Mouse (Mus musculus) kidney, adult 11 months (tissue): ENCODE data around the gene Fbxl2.
"Not testable (repeated sequence)": the region's sequence is repeated elsewhere in the genome, so short reads cannot be mapped to it uniquely, and the experiment has no call there.

Experiments
- DNase-seq: peaks from one replicate; pipeline ENCODE4 v3.0.0; 2022

Fbxl2 gene

DNA sequence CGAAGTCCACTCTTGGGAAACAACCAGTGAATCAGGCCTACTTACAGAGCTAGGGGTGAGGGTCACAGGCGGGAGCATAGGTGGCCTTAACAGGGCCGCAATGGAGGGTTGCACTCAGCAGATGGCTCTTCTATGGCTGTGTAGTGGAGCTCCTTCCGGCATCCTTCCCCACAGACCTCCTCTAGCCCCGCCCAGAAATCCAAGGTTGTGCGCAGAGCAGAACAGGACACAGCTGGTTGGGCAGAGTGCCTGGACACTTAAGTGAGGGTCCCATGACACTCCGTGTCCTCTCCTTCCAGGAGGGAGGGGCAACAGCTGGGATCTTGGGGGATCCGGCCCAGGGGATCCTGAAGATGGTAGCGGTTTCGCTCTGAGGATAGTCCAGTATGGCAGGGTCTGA lies at the start of gene Fbxl2:
Gene Fbxl2 (minus strand): TSS at position 164 of the 400 bp plus-strand sequence.
- no peak for DNase-seq

DNA sequence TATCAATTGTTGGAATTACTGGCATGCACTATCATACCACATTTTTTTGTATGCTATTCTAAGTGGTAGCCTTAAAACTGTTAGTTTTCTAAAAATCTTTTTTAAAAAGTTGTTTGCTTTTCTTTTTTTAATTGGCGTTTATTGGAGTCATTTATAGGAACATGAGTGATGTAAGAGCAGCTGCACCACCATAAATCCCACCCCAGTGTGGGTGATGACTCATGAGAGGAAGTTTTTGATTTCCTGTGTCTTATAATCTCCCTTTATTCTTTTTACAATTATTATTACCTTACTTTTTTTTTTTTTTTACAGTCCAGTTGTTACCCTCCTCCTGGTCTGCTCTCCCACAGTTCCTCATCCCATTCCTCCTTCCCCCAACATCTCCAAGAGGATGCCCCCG lies 48.9 kb upstream of the Fbxl2 start:
- DNase-seq, result no peak

DNA sequence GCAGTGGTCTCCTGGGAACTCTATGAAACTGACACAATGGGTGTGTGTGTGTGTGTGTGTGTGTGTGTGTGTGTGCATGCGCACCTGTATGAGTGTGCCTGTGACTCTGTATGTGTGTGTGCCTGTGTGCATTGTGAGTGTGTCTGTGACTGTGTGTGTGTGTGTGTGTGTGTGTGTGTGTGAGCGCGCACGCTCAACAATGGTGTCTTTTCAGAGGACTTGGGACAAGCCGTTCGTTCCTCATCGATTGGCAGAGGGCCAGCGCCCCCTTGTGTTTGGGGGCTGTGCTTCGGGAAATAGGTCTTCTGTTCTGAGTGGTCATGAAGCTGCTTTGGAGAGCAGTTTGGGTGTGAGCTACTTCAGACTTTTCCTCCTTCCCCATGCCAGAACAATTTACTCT lies 46.2 kb upstream of the Fbxl2 start:
- DNase-seq, result not testable (repeated sequence)

DNA sequence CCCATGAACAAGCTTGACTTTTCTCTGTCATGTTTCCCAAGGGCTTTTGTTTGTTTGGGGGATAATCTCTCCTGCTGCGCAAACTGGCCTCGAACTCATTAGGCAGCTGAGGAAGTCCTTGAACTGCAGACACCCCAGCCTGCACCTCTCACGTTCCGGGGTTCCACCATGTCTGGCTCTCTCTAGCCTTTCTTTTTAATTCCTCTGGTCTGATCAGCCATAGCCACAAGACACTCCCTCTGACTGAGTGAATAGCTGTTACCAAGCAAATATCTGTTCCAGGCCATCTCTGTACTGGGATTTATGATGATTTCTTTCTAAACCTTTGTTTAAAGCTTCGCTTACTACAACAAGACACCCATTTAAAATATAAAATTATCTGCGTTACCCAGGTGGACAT lies 42.9 kb upstream of the Fbxl2 start:
- DNase-seq, result not testable (repeated sequence)

DNA sequence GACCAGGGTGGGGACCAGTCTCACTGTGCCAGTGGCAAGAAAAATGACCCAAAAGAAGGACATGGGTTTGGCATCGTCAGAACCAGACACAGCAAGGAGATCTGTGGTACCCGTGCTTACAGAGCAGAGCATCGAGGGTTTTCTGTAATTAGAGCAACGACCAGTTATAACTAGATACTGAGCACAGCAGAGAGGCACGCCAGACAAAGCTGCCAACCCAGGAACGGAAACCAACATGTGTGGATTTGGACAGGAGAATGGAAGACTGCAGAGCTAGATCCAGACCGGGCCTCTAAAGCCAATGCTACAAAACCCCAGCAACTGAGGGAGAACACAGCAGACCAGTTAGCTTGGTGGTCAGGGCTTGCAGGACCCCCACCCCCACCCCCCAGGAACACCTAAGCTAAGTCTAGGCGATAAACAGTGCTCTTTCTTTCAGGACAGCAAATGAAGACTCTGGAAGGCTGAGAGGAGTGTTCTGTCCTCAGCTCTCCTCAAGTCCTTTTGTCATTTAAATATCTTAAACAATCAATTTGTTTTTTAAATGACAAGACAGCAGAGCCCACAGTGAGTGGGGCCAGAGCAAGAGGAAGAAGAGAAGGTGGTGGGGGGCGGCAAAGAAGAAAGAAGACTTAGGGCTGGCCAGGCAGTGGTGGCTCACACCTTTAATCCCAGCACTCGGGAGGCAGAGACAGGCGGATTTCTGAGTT lies 41.3 kb upstream of the Fbxl2 start:
- no peak for DNase-seq

DNA sequence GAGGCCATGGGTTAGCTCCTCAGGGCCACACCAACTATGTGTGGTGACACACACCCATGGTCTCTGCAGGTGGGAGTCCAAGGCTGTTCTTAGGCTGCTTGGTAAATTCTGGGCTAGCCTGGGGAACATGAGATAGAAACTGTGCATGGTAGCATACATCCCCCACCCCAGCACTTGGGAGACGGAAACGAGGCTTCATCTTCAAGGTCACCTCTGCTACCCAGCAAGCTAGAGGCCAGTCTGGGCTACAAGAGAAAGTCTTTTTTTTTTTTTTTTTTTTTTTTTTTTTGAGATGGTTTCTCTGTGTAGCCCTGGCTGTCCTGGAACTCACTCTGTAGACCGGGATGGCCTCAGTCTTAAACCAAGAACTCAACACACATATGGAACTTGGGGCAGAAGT lies 40.4 kb upstream of the Fbxl2 start:
- no peak for DNase-seq

DNA sequence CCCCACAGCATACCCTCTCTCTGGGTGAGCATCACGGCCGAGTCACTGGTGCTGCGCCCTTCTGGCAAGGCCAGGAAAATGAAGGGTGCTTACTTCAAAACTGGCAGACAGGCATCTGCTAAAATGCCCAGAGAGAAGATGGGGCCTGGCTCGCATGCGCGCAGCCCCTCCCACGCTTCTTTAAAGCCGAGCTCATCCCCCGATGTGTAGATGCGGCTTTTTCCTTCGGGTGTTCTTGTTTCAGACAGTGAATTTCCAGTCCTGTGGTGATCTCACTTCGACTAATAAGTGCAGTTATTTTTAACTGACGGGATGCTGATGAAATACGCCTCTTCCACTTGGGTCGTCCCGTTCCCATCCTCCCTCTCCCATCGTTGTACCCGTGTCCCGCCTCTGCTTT lies 27.7 kb upstream of the Fbxl2 start:
- DNase-seq, result no peak

DNA sequence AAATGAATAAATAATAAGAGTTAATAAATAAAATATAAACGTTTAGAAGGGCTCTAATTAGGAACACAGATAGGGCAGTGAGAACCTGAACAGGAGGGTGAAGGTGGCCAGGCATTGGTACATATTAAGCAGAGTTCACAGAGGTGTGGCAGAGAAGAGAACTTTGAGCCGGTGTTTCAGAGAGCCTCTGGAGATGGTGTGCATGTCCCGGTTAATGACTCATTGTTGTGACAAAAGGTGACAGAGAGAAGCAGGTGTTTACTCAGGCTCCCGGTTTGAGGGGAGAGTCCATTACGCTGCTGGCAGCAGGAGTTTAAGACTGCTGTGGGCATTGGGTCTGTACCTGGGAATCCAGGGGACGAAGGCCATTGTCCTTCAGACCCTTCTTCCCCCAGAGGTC lies 23.4 kb upstream of the Fbxl2 start:
- peak; percentile 12 for DNase-seq

DNA sequence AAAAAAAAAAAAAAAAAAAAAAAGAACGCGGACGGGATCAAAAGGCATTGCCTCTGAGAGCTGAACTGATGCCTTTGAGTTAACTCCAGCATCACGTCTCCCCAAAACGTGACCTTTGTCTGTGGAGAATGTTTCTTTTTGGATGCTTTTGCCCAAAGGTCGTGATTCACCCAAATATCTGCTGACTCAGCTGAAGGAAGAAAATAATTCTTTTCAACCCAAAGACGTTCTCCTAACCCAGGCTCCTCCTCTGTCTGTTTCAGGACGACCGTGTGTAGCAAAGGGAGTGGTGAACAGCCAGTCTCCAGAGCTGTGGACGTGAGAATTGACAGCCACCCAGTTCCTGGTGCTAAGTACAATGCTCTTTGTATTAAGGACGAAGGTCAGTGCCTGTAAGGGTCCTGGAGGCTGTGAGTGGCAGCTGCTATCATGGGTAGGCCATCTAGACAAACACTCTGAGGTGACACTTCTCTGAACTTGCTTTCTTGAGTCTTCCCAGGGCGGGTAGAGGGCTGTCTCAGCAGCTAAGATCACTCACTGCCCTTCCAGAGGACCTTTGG lies 22.6 kb upstream of the Fbxl2 start:
- no peak for DNase-seq

DNA sequence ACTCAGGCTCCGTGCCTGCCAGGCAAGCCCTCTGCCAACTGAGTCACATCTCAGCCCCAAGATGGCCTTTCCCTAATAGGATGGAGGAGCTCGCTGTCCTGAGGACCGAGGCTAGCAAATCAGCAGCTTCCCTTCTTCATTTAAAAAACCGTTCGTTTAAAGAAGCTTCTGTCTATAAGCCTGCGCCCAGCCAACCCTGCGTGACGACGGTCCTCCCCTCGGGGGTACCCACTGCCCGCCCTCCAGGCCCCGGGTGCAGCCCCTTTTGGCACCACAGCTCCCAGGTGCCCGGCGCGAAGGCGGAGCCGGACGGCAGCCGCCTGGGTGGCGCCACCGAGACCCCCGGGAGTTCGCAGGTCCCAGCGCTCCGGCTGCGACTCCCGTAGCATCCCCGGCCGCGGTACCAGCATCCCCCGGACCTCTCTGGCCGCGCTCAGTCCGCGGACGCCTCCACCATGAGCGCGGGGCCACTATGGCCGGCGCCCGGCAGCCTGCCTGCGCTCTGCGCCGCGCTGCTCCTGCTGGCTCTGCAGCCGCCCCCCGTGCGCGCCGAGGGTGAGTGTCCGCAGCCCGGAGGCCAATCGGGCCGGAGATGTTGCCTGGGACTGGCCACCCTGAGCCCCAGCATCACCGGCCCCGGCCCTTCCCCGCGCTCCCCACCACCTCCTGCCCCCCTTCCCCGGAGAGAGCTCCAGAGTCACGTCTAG lies 11.3 kb upstream of the Fbxl2 start, which contains the start of gene Susd5:
Gene Susd5 (plus strand): TSS at position 51 of the 707 bp plus-strand sequence.
- no peak for DNase-seq

DNA sequence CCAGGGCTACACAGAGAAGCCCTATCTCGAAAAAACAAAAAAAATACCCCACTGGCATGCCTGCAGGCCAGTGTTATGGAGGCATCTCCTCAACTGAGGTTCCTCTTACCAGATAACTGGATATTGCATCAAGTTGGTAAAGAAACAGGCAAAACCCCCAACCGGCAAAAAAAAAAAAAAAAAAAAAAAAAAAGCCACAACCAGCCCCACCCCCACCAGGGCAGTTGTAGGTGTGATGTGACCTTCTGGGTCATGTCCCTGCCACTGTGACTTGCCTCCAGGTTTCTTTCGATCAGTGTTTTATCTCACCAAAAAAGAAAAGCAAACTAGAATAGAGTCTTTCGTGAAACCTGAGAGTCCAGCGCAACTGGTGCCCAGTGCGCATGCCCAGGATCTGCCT lies 6.9 kb upstream of the Fbxl2 start:
- no peak for DNase-seq

DNA sequence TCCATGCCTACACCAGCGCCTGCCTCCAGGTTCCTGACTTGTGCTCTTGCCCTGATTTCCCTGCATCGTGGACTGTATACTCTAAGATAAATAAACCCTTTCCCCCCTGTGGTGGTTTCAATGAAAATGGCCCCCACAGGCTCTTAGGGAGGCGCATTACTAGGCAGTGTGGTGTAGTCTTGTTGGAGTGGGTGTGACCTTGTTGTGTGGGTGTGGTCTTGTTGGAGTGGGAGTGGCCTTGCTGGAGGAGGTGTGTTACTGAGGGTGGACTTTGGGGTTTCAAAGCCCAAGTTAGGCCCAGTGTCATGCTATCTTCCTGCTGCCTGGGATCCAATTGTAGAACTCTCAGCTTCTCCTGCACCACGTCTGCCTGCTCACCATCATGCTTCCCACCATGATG lies 6.0 kb upstream of the Fbxl2 start:
- no peak for DNase-seq

DNA sequence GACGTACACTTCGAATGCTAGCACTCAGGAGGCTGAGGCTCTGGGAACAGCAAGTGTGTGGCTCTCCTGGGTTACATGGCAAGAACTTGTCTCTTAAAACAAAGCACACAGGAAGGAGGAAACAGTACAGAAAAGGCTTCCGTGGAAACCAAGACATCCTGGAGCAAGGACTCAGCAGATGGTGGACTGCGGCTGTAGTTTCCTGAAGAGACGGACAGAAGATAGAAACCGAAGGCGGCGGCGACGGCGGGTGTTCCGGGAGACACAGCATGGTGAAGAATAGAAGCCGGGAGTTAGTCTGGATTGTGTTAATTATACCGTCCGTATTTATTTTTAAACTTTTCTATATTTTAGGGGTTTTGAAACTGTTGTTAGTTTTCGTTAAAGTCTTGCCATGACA lies 4.8 kb upstream of the Fbxl2 start:
- DNase-seq, result no peak

DNA sequence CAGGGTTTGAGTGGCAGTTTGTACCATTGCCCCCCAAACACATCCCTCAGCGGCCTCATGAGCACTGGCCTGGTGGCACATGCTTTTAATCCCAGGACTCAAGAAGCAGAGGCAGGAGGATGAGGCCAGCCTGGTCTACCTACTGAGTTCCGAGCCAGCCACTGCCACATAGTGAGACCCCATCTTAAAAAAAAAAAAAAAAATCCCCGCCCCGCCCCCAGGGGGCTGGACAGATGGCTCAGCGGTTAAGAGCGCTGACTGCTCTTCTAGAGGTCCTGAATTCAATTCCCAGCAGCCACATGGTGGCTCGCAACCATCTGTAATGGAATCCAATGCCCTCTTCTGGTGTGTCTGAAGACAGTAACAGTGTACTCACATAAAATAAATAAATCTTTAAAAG lies 4.1 kb upstream of the Fbxl2 start:
- DNase-seq, result no peak

DNA sequence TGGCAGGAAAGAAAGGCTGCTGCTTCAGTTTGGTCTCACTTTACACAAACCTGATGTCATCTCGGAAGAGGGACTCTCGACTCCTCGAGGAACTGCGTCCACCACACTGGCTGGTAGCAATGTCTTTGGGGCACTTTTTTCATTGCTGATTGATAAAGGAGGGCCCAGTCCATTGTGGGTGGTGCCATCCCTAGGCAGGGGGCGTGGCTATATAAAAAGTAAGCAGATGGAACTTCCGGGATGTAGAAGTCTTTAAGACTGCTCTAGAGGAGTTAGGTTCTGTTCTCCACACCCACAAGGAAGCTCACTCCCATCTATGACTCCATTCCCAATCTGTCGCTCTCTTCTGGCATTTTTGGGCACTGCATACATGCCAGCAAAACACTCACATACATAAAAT lies 685 bp upstream of the Fbxl2 start:
- DNase-seq, result no peak

DNA sequence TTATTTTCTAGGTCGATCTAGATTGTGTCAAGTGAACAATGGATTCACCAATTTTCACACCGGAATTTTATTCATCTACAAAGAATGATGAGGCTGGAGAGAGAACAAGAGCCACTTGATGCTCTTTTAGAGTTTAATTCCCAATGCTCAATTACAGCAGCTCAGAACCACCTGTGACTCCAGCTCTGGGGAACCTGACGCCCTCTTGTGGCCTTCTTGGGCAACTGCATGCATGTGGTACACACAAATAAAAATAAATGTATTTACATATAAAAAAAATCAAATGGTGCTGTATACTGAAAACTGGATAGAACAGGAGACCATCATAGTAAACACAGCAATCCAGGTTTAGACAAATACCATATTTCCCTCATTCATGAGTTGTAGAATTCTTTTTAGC lies 1.5 kb downstream of the Fbxl2 start:
- no peak for DNase-seq

DNA sequence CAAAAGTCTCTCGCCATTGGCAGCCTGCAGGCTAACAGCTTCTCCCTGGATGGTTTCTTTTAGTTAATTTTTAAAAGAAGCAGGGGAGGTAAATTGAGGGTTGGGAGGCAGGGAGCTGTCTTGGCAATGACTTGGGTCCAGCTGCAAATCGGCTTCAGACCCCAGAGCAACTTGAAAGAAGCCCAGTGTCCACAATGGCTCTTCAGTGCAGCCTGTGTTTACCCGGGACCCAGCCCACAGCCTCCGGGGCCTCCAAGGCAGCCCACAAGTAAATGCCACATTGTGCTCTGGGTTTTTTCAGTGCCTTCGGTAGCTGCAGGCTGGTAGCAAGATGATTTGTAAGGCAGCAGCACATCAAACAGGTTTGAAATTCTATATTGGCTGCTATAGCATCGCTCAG lies 3.5 kb downstream of the Fbxl2 start:
- no peak for DNase-seq

DNA sequence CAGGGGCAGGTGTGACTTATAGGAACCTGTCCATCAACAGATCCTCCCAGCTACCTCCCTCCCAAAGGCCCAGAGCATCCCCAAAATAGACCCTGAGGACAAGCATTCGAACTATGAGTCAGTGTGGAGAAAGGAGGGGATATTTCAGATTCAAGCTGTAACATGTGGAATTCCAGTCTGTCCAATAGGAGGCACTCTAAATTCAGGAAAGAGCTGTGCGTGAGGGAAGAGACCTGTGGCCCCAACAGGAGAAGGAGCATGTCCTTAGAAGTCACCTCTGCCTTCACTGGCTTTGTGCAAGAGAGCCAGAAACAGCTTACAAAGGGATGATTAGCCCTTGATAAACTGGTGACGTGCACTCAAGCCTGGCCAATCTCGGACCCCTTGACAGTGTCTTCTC lies 5.0 kb downstream of the Fbxl2 start:
- DNase-seq, result no peak

DNA sequence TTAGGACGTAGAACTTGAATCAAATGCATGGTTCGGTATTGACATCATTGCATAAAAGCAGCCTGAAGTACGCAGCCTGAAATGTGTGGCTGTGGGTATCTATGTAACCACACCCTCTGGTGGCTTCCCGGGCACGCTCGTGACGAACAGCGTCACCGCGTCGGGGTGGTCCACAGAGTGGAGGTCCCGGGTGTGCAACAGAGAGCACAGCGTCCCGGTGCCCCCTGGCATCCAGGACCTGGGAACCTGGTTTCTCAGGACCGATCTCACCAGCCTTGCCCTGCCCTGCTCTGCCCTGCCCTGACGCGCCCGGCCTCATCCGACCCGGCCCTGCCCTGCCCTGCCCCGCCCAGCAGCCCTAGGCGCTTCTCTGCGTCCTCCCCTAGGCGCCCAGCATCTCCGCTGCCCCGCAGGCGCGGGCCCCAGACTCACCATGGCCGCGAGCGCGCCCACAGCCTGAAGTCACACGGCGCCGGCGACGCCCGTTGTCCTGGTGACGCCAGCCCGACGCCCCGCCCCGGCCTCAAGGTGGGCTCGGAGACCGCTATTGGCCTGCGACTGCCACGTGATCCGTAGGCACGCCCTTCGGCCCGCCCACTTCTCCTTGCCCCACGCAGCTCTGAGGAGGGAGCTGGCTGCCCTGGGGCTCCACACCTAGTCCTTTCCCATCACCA lies 19.6 kb downstream of the Fbxl2 start:
- peak; percentile 23 for DNase-seq

DNA sequence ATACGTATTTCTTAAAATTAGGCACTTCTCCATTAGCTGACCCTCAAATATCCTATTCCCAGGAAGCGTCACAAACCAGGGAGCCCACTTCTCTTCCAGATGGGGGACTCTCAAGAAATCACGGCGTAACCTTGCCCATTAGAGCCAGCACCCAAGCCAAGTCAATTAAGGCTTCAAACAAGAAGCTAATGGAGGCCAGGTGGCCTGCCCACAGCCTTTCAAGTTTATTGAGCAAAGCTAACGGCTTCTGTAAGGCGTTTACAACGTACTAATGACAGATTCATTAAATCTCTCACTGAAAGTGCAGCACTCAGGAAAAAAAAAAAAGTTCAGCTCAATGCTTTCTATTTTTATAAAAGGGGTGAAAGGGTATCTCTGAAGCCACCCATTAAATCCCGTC lies 20.1 kb downstream of the Fbxl2 start:
- DNase-seq, result no peak

DNA sequence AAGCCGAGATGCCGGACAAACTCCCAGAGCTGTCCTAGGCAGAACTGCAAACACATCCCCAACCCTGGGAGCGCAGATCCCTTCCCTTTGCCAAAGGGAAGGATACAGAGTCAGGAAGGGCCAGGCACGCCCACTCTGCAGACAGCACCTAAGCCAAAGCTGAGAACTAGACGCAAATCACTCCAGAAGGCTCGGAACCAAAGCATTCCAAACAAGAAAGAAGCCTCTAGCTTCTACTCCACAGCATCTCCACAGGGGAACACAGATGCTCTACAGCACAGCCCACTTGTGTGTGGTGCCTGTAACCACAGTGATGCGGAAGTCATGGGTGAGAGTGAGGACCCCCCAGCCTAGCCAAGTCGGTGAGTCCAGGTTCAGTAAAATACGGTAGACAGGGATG lies 20.8 kb downstream of the Fbxl2 start:
- no peak for DNase-seq

DNA sequence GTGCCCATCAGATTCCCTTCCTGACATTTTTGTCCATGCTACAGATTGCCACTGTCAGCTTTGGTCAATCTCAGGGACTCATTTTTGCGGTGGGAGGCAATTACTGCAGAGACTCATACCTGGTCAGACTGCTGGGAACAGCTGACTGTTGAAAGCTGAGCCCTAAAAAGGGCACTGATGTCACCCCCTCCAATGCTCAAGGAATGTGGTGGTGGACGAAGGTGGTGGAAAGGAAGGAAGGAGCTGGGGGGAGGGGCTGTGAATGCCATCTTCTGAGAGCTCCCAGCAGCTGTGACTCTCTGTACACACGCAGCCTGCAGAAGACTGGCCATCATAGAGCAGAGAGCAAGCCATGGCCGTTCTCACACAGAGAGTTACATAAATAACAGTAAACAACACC lies 23.9 kb downstream of the Fbxl2 start:
- no peak for DNase-seq

DNA sequence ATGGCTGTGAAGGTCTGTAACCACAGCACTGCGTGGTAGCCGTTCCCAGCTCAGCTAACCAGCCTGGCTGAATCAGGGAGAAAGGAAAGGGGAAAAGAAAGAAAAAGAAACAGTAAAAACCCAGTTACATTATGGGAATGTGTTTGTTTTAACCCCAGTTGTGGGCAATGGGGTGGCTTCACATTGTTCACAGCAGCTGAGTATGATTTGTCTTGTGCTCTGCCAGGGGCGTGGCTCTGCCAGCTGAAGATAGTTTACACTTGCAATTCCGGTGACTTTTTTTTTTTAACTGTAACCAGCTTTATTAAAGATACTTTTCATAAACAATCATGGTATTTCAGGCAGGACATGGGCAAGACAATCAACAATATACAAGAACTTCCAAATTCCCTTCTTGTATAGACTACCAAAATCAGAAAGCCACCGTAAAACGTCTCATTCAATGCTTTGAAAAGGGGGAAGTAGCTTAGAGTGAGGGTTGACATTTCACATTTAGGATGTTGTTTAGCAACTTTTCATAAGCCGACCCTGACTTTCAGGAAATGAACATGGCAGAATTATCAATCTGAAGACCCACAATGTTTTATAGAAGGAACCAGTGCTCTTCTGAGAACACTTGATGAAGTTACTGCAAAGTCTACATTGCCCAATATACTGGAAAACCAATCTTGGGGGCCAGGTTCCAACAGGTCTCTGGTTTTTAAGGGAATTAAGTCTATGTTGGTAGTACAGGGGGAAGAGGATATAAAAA lies 26.8 kb downstream of the Fbxl2 start:
- DNase-seq, result no peak
